Mouse (Mus musculus): ENCODE results near the gene Pde4b.

DNA sequence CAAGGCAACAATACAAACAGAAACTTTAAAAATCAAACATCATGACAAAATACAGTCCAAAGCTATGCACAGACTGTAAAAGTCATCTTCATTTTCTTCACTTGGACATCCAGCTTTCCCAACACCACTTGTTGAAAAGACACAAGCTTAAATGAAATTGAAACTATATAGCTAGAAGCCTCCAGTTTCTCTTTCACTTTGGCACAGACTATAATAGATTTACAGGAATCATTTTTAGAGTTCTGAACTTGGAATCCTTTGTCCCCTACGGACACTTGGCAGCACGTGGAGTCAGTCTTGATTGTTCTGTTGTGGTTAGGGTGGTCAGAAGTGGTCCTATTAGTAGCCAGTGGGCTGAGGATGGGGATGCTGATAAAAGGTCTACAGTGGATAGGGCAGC, 191.6 kb downstream of the Pde4b start:
- no peak for TF ChIP-seq CTCF (IDR thresholded peaks at IDR 0.05; ENCODE audit: borderline replicate concordance, control insufficient read depth, extremely low read depth, insufficient read depth, low read length, poor library complexity)
- TF ChIP-seq POLR2A (IDR thresholded peaks at IDR 0.05; ENCODE audit: control insufficient read depth, extremely low read depth, insufficient read depth, low read length, poor library complexity), result no peak

Measured in thymus, adult 2 months (tissue).